ENCODE assay signal across 13 mouse cellular contexts in genomic region chr7:99295104-99295503, GRCm38 (mm10). TPM values are rescaled to one million over a fixed set of nuclear protein-coding genes. Genes with fewer than 3 reads are reported as not detected.
DNase-seq lines count a peak whose midpoint lies in the region; ATAC-seq and TF ChIP-seq lines count a peak whose summit lies in the region.
"Had no signal": no experiment of that assay in that cellular context is flagged by ENCODE, and none has a peak within 500 bp of the region (broad histone marks: within the 10 kb centered on the region; RNA-seq: fewer than 3 reads in every experiment).

No protein-coding gene starts in this region.

- TF ChIP-seq EP300 in MEL (IDR thresholded peaks at IDR 0.05; ENCODE audit: low read depth in 1 of 2, low read length in 2 of 2) = no peak
- TF ChIP-seq EP300 in liver, postnatal 0 days (IDR thresholded peaks at IDR 0.05; ENCODE audit: low read depth) = no peak

- H3K4me3 ChIP-seq in MEL (ENCODE audit: control insufficient read depth in 1 of 2, insufficient read depth in 1 of 2, low read depth in 2 of 2, low read length in 2 of 2) = 0 out of 4 replicates have a peak overlapping the region, but pooled peaks of 1 of the 2 experiments have one; percentile 26
- H3K4me3 ChIP-seq in forebrain, embryonic 16.5 days (replicated peaks; ENCODE audit: low read length) = no peak overlapping the region
- H3K4me3 ChIP-seq in limb, embryonic 14.5 days (replicated peaks; ENCODE audit: low read length) = no peak overlapping the region
- no peak overlapping the region for H3K4me3 ChIP-seq in liver, postnatal 0 days (ENCODE audit: low read depth, low read length)
- H3K4me3 ChIP-seq: liver, embryonic 15.5 days had no signal

- no peak for TF ChIP-seq CTCF in MEL (IDR thresholded peaks at IDR 0.05 in 2 of 3, conservative IDR thresholded peaks at IDR 0.05 in 1 of 3; ENCODE audit: control insufficient read depth in 1 of 3, insufficient read depth in 1 of 3, low read depth in 2 of 3, low read length in 3 of 3, poor library complexity in 1 of 3, severe bottlenecking in 1 of 3)
- TF ChIP-seq CTCF in liver, postnatal 0 days (IDR thresholded peaks at IDR 0.05; ENCODE audit: low read depth) = no peak

- 0 out of 2 replicates have a peak, but pooled peaks have one; percentile 36 for ATAC-seq in forebrain, embryonic 16.5 days
- peak; percentile 57; the same call in 1 of the 2 replicates for ATAC-seq in limb, embryonic 14.5 days (ENCODE audit: low FRiP score, low read depth)
- ATAC-seq in liver, postnatal 0 days = no peak

- no peak overlapping the region for H3K27ac ChIP-seq in MEL (ENCODE audit: control insufficient read depth, low read depth, low read length)
- H3K27ac ChIP-seq in forebrain, embryonic 16.5 days (ENCODE audit: low read length) = peak overlapping the region; percentile 23; the same call in 1 of the 2 replicates
- H3K27ac ChIP-seq in limb, embryonic 14.5 days (replicated peaks; ENCODE audit: low read depth, low read length) = no peak overlapping the region
- H3K27ac ChIP-seq in liver, postnatal 0 days (ENCODE audit: low read depth) = no peak overlapping the region
- H3K27ac ChIP-seq: liver, embryonic 15.5 days had no signal

- H3K9ac ChIP-seq in MEL (ENCODE audit: control insufficient read depth, low read depth, low read length, poor library complexity, severe bottlenecking) = no peak overlapping the region
- no peak overlapping the region for H3K9ac ChIP-seq in forebrain, embryonic 16.5 days (replicated peaks; ENCODE audit: low read depth, low read length)
- no peak overlapping the region for H3K9ac ChIP-seq in limb, embryonic 14.5 days (ENCODE audit: low read depth, low read length, severe bottlenecking)
- H3K9ac ChIP-seq in liver, postnatal 0 days (replicated peaks) = no peak overlapping the region
- H3K9ac ChIP-seq: liver, embryonic 15.5 days had no signal

- no peaks in the 10 kb centered on the region for H3K36me3 ChIP-seq in MEL (ENCODE audit: control insufficient read depth in 1 of 2, insufficient read depth in 2 of 2, low read length in 2 of 2)
- H3K36me3 ChIP-seq in forebrain, embryonic 16.5 days (ENCODE audit: control insufficient read depth, insufficient read depth) = peaks cover 12% of the 10 kb centered on the region
- H3K36me3 ChIP-seq in limb, embryonic 14.5 days (ENCODE audit: control insufficient read depth, insufficient read depth, low read length) = no peaks in the 10 kb centered on the region
- H3K36me3 ChIP-seq in liver, postnatal 0 days (replicated peaks; ENCODE audit: insufficient read depth, low read length) = no peaks in the 10 kb centered on the region
- H3K36me3 ChIP-seq: liver, embryonic 15.5 days had no signal

- no peak for TF ChIP-seq RAD21 in MEL (IDR thresholded peaks at IDR 0.05; ENCODE audit: low read depth, low read length)

- H3K27me3 ChIP-seq in MEL (ENCODE audit: control insufficient read depth in 1 of 2, insufficient read depth in 2 of 2, low read length in 2 of 2) = peaks cover 4 to 9% of the 10 kb centered on the region in 2 experiments; a peak in 3 of 4 replicates
- no peaks in the 10 kb centered on the region for H3K27me3 ChIP-seq in forebrain, embryonic 16.5 days (replicated peaks; ENCODE audit: control insufficient read depth, insufficient read depth, low read length)
- H3K27me3 ChIP-seq in limb, embryonic 14.5 days (ENCODE audit: control insufficient read depth, insufficient read depth, low read length) = no peaks in the 10 kb centered on the region
- no peaks in the 10 kb centered on the region for H3K27me3 ChIP-seq in liver, postnatal 0 days (ENCODE audit: insufficient read depth, low read length)

- no peaks in the 10 kb centered on the region for H3K4me1 ChIP-seq in MEL (ENCODE audit: control insufficient read depth in 1 of 2, insufficient read depth in 2 of 2, low read length in 2 of 2)
- peaks cover 12% of the 10 kb centered on the region for H3K4me1 ChIP-seq in forebrain, embryonic 16.5 days (replicated peaks; ENCODE audit: control insufficient read depth, insufficient read depth, low read length)
- H3K4me1 ChIP-seq in limb, embryonic 14.5 days (ENCODE audit: control insufficient read depth, insufficient read depth, low read length) = peaks cover 1% of the 10 kb centered on the region; the same call in 1 of the 2 replicates
- no peaks in the 10 kb centered on the region for H3K4me1 ChIP-seq in liver, postnatal 0 days (ENCODE audit: insufficient read depth)
- H3K4me1 ChIP-seq: liver, embryonic 15.5 days had no signal

- no peaks in the 10 kb centered on the region for H3K79me2 ChIP-seq in MEL (ENCODE audit: control insufficient read depth, insufficient read depth, low read length, poor library complexity)

- 61% methylated on average over 8 of the region's 8 CpGs for WGBS in forebrain, embryonic 16.5 days
- WGBS in limb, embryonic 14.5 days = 74% methylated on average over 8 of the region's 8 CpGs
- 76% methylated on average over 8 of the region's 8 CpGs for WGBS in liver, postnatal 0 days (ENCODE audit: insufficient replicate concordance)

- DNase-seq in left cerebral cortex, postnatal 10 days (ENCODE audit: extremely low spot score in 1 of 2, low spot score in 2 of 2) = peak; percentile 37 to 58
- DNase-seq in left cerebral cortex, adult 8-10 months (ENCODE audit: low spot score in 2 of 2) = no peak
- DNase-seq in MEL (ENCODE audit: low read depth, low spot score) = peak; percentile 6
- peak; percentile 44 for DNase-seq in limb, embryonic 14.5 days (ENCODE audit: low spot score)
- no peak for DNase-seq in liver, postnatal 0 days
- DNase-seq in cerebellum, adult 9-11 months = no peak
- DNase-seq: adrenal gland, adult 8-10 months; cerebellum, postnatal 25 days; layer of hippocampus, adult 9-11 months; thymus, postnatal 36 days had no signal

- intact Hi-C loops in left cerebral cortex, postnatal 10 days (cut with DNase I) = no loop called here

- H3K4me2 ChIP-seq in forebrain, embryonic 16.5 days (ENCODE audit: low read length) = no peak overlapping the region
- H3K4me2 ChIP-seq in limb, embryonic 14.5 days (replicated peaks; ENCODE audit: low read depth, low read length, severe bottlenecking) = no peak overlapping the region
- no peak overlapping the region for H3K4me2 ChIP-seq in liver, postnatal 0 days (ENCODE audit: low read depth, low read length)
- H3K4me2 ChIP-seq: liver, embryonic 15.5 days had no signal

- no peaks in the 10 kb centered on the region for H3K9me3 ChIP-seq in MEL (replicated peaks; ENCODE audit: insufficient read depth, low read length)
- 0 out of 2 replicates have a peak, but pooled peaks cover 2% of the 10 kb centered on the region for H3K9me3 ChIP-seq in forebrain, embryonic 16.5 days (ENCODE audit: control insufficient read depth, low read length)
- no peaks in the 10 kb centered on the region for H3K9me3 ChIP-seq in limb, embryonic 14.5 days (ENCODE audit: control insufficient read depth, low read length)
- no peaks in the 10 kb centered on the region for H3K9me3 ChIP-seq in liver, postnatal 0 days (ENCODE audit: low read length)
- H3K9me3 ChIP-seq: liver, embryonic 15.5 days had no signal

- TF ChIP-seq POLR2A in MEL (IDR thresholded peaks at IDR 0.05; ENCODE audit: control insufficient read depth in 1 of 2, insufficient read depth in 1 of 2, low read depth in 1 of 2, low read length in 2 of 2, poor library complexity in 1 of 2) = no peak
- TF ChIP-seq POLR2A in limb, embryonic 14.5 days (IDR thresholded peaks at IDR 0.05; ENCODE audit: borderline replicate concordance, extremely low read depth, insufficient read depth, insufficient read length) = no peak

TF ChIP-seq in MEL, 35 proteins besides CTCF, POLR2A, EP300 and RAD21:
- TF ChIP-seq E2F4 (IDR thresholded peaks at IDR 0.05; ENCODE audit: borderline replicate concordance, low read depth, low read length) (no peak), MEF2A (IDR thresholded peaks at IDR 0.05; ENCODE audit: extremely low read depth, insufficient replicate concordance, low read depth, low read length, poor library complexity, severe bottlenecking) (no peak), MYC (IDR thresholded peaks at IDR 0.05; ENCODE audit: low read depth, low read length) (no peak), USF2 (IDR thresholded peaks at IDR 0.05; ENCODE audit: borderline replicate concordance in 1 of 2, insufficient read depth in 1 of 2, low read depth in 1 of 2, low read length in 2 of 2) (no peak)

RNA-seq across cellular contexts. Expression of gene Map6, which starts 27.9 kb away (rescaled TPM):
- 100 to 1,000 TPM; 231 to 242 TPM for total RNA-seq in left cerebral cortex, postnatal 10 days (2021)
- total RNA-seq in left cerebral cortex, adult 8-10 months (2022) = 100 to 1,000 TPM; 123 to 146 (median 132) TPM
- total RNA-seq in MEL (2012; rRNA removed) = not detected in 2 replicates
- not detected for polyA plus RNA-seq in MEL (2012; ENCODE audit: insufficient read depth in 1 of 2, insufficient read length in 2 of 2, low read depth in 1 of 2, low replicate concordance in 2 of 2, missing spikeins in 1 of 2)
- 69.3 and 90.0 TPM in 2 replicates for polyA plus RNA-seq in forebrain, embryonic 16.5 days (2015; fragmentation: Nextera tagmentation; extraction: Ambion mirVana)
- 3.5 and 3.6 TPM in 2 replicates for polyA plus RNA-seq in limb, embryonic 14.5 days (2012; rRNA removed)
- 6.3 and 6.4 TPM in 2 replicates for polyA plus RNA-seq in limb, embryonic 14.5 days (2014; fragmentation: Nextera tagmentation; extraction: Ambion mirVana)
- 0.06 TPM in 2 replicates for polyA plus RNA-seq in liver, postnatal 0 days (2015; fragmentation: Nextera tagmentation; extraction: Ambion mirVana)
- total RNA-seq: monocyte, adult 5-6 weeks had no signal

RNA-seq across cellular contexts. Expression of gene Mogat2, which starts 56.7 kb away (rescaled TPM):
- under 1 TPM in 1 of 2 experiments, not detected in 1; 0.49 TPM for total RNA-seq in left cerebral cortex, postnatal 10 days (2021)
- total RNA-seq in left cerebral cortex, adult 8-10 months (2022) = not detected
- total RNA-seq in MEL (2012; rRNA removed) = not detected in 2 replicates
- polyA plus RNA-seq in MEL (2012; ENCODE audit: insufficient read depth in 1 of 2, insufficient read length in 2 of 2, low read depth in 1 of 2, low replicate concordance in 2 of 2, missing spikeins in 1 of 2) = under 1 TPM in 1 of 2 experiments, not detected in 1; 0.13 TPM
- 1.3 and 2.0 TPM in 2 replicates for polyA plus RNA-seq in forebrain, embryonic 16.5 days (2015; fragmentation: Nextera tagmentation; extraction: Ambion mirVana)
- polyA plus RNA-seq in limb, embryonic 14.5 days (2012; rRNA removed) = 2.2 and 3.6 TPM in 2 replicates
- 4.5 and 5.1 TPM in 2 replicates for polyA plus RNA-seq in limb, embryonic 14.5 days (2014; fragmentation: Nextera tagmentation; extraction: Ambion mirVana)
- 3.9 and 4.0 TPM in 2 replicates for polyA plus RNA-seq in liver, postnatal 0 days (2015; fragmentation: Nextera tagmentation; extraction: Ambion mirVana)
- total RNA-seq: monocyte, adult 5-6 weeks had no signal

RNA-seq across cellular contexts. Expression of gene Serpinh1, which starts 57.9 kb away (rescaled TPM):
- total RNA-seq in left cerebral cortex, postnatal 10 days (2021) = 10 to 100 TPM; 46.7 to 49.4 TPM
- 10 to 100 TPM; 14.7 to 18.3 (median 16.6) TPM for total RNA-seq in left cerebral cortex, adult 8-10 months (2022)
- total RNA-seq in MEL (2012; rRNA removed) = not detected in 2 replicates
- polyA plus RNA-seq in MEL (2012; ENCODE audit: insufficient read depth in 1 of 2, insufficient read length in 2 of 2, low read depth in 1 of 2, low replicate concordance in 2 of 2, missing spikeins in 1 of 2) = not detected
- 201 and 257 TPM in 2 replicates for polyA plus RNA-seq in forebrain, embryonic 16.5 days (2015; fragmentation: Nextera tagmentation; extraction: Ambion mirVana)
- polyA plus RNA-seq in limb, embryonic 14.5 days (2012; rRNA removed) = 1,525 and 1,858 TPM in 2 replicates
- 790 and 834 TPM in 2 replicates for polyA plus RNA-seq in limb, embryonic 14.5 days (2014; fragmentation: Nextera tagmentation; extraction: Ambion mirVana)
- 24.0 and 29.6 TPM in 2 replicates for polyA plus RNA-seq in liver, postnatal 0 days (2015; fragmentation: Nextera tagmentation; extraction: Ambion mirVana)
- total RNA-seq: monocyte, adult 5-6 weeks had no signal

Comparison
In these comparisons a context has a peak if more than half of its experiments do, and no peak if none do; other contexts are left out.
1. DNase-seq: peak in left cerebral cortex, postnatal 10 days (2 of 2), MEL (single experiment) and limb, embryonic 14.5 days (single experiment); none in left cerebral cortex, adult 8-10 months (0 of 2), liver, postnatal 0 days (single experiment) and cerebellum, adult 9-11 months (single experiment).